Mouse (Mus musculus) limb, embryonic 12.5 days (tissue): ENCODE measurements around the gene Sdhaf1. TPM values are rescaled to one million over a fixed set of nuclear protein-coding genes. Genes with fewer than 3 reads are reported as not detected.

Experiments
- ATAC-seq: fragments of 200-750 bp; cut with Nextera tagmentation; 2 replicates; pipeline ENCODE4 v1.8.0; 2017; ENCODE audit warnings: low read depth, moderate TSS enrichment; ENCODE audit not compliant: insufficient number of reproducible peaks, insufficient read depth, low FRiP score, low TSS enrichment
- H3K27ac ChIP-seq: fragments of 300-500 bp; sonication (generic); 2 replicates; pipeline ENCODE4 v1.5.1; 2016; ENCODE audit warnings: mild to moderate bottlenecking, moderate library complexity
- H3K27me3 ChIP-seq: fragments of 300-500 bp; sonication (generic); 2 replicates; pipeline ENCODE4 v1.6.1; 2016; ENCODE audit warnings: mild to moderate bottlenecking, moderate library complexity
- H3K36me3 ChIP-seq: fragments of 300-500 bp; sonication (generic); 2 replicates; pipeline ENCODE4 v1.6.1; 2016; ENCODE audit warnings: mild to moderate bottlenecking, moderate library complexity
- H3K4me1 ChIP-seq: fragments of 300-500 bp; sonication (generic); replicated peaks from 2 replicates; pipeline ENCODE4 v1.6.1; 2016
- H3K4me2 ChIP-seq: fragments of 300-500 bp; sonication (generic); 2 replicates; pipeline ENCODE4 v1.6.1; 2016; ENCODE audit warnings: mild to moderate bottlenecking, moderate library complexity
- H3K4me3 ChIP-seq: fragments of 300-500 bp; sonication (generic); replicated peaks from 2 replicates; pipeline ENCODE4 v1.5.1; 2016; ENCODE audit warnings: mild to moderate bottlenecking
- H3K9ac ChIP-seq: fragments of 300-500 bp; sonication (generic); replicated peaks from 2 replicates; pipeline ENCODE4 v1.6.1; 2016; ENCODE audit warnings: mild to moderate bottlenecking, moderate library complexity
- H3K9me3 ChIP-seq: fragments of 300-500 bp; sonication (generic); 2 replicates; pipeline ENCODE4 v1.6.1; 2016; ENCODE audit warnings: mild to moderate bottlenecking, moderate library complexity
- WGBS: fragments of 180-500 bp; shearing (Covaris S2); methylation state at CpG from one replicate; pipeline ENCODE4 v1.1.7; 2016; 5-methylcytosine and 5-hydroxymethylcytosine counted together
- polyA plus RNA-seq: library from polyadenylated mRNA; unstranded; fragments of >200 nt; fragmentation: Nextera tagmentation; extraction: Ambion mirVana; gene quantifications from 2 replicates; pipeline ENCODE4 v1.2.1, GENCODE M21; 2016

Sdhaf1 gene
- polyA plus RNA-seq, 1 experiment from 2014 or later, result 20.7 TPM

- no peak for ATAC-seq
- Histone ChIP-seq H3K9me3 (no peaks in the 10 kb centered on the region), H3K9ac (no peak overlapping the region), H3K27me3 (no peaks in the 10 kb centered on the region), H3K4me2 (peak overlapping the region; percentile 91; the same call in 1 of the 2 replicates), H3K36me3 (peaks cover 58% of the 10 kb centered on the region), H3K27ac (no peak overlapping the region), H3K4me1 (peaks cover 34% of the 10 kb centered on the region), H3K4me3 (no peak overlapping the region)
- 88% methylated on average over 12 of the region's 12 CpGs for WGBS
Measured at GRCm38 (mm10) chr7:30310136-30310535, 13.6 kb downstream of the Sdhaf1 start.

GRCm38 (mm10) chr7:30309395-30310129 is 14.1 kb downstream of the Sdhaf1 start:
- no peak for ATAC-seq
- no peaks in the 10 kb centered on the region for H3K27me3 ChIP-seq
- peak overlapping the region; percentile 74 for H3K9ac ChIP-seq
- H3K36me3 ChIP-seq, result peaks cover 60% of the 10 kb centered on the region
- no peak overlapping the region for H3K27ac ChIP-seq
- no peaks in the 10 kb centered on the region for H3K9me3 ChIP-seq
- H3K4me2 ChIP-seq, result peak overlapping the region; percentile 91
- H3K4me3 ChIP-seq, result peak overlapping the region; percentile 69
- H3K4me1 ChIP-seq, result peaks cover 29% of the 10 kb centered on the region
- WGBS, result 63% methylated on average over 15 of the region's 15 CpGs

GRCm38 (mm10) chr7:30308076-30309005 is 15.4 kb downstream of the Sdhaf1 start, which contains the start of gene Alkbh6:
Gene Alkbh6 (plus strand): TSS chr7:30308717.
- peak; percentile 99 for ATAC-seq
- Histone ChIP-seq H3K27me3 (no peaks in the 10 kb centered on the region), H3K4me1 (peaks cover 18% of the 10 kb centered on the region), H3K27ac (peak within 1 kb of the TSS; percentile 72), H3K4me2 (peak within 1 kb of the TSS; percentile 91), H3K9ac (peak within 1 kb of the TSS; percentile 74), H3K4me3 (peak within 1 kb of the TSS; percentile 69), H3K36me3 (peaks cover 61% of the 10 kb centered on the region), H3K9me3 (no peaks in the 10 kb centered on the region)
- 4% methylated on average over 27 of the region's 27 CpGs for WGBS

- Histone ChIP-seq H3K27ac (peak overlapping the region; percentile 29; the same call in 1 of the 2 replicates), H3K9ac (no peak overlapping the region), H3K4me3 (no peak overlapping the region), H3K27me3 (no peaks in the 10 kb centered on the region), H3K4me1 (peaks cover 18% of the 10 kb centered on the region), H3K4me2 (no peak overlapping the region), H3K9me3 (no peaks in the 10 kb centered on the region), H3K36me3 (peaks cover 63% of the 10 kb centered on the region)
- no peak for ATAC-seq
- WGBS, result 93% methylated on average over 16 of the region's 16 CpGs
Measured at GRCm38 (mm10) chr7:30306083-30306779, 17.5 kb downstream of the Sdhaf1 start.

- Histone ChIP-seq H3K4me3 (no peak overlapping the region), H3K4me1 (no peaks in the 10 kb centered on the region), H3K4me2 (no peak overlapping the region), H3K36me3 (peaks cover 89% of the 10 kb centered on the region), H3K27me3 (no peaks in the 10 kb centered on the region), H3K9ac (no peak overlapping the region), H3K9me3 (no peaks in the 10 kb centered on the region), H3K27ac (no peak overlapping the region)
- ATAC-seq, result no peak
- 47% methylated on average over 3 of the region's 3 CpGs for WGBS
Measured at GRCm38 (mm10) chr7:30300914-30301313, 22.8 kb downstream of the Sdhaf1 start.

- no peaks in the 10 kb centered on the region for H3K9me3 ChIP-seq
- no peak overlapping the region for H3K4me2 ChIP-seq
- peaks cover 7% of the 10 kb centered on the region for H3K4me1 ChIP-seq
- no peak overlapping the region for H3K4me3 ChIP-seq
- no peaks in the 10 kb centered on the region for H3K27me3 ChIP-seq
- ATAC-seq, result no peak
- 82% methylated on average over 16 of the region's 16 CpGs for WGBS
- peaks cover 92% of the 10 kb centered on the region for H3K36me3 ChIP-seq
- no peak overlapping the region for H3K9ac ChIP-seq
- no peak overlapping the region for H3K27ac ChIP-seq
Measured at GRCm38 (mm10) chr7:30297266-30297665, 26.4 kb downstream of the Sdhaf1 start.

GRCm38 (mm10) chr7:30296816-30297215 is 26.9 kb downstream of the Sdhaf1 start:
- Histone ChIP-seq H3K27me3 (no peaks in the 10 kb centered on the region), H3K36me3 (peaks cover 88% of the 10 kb centered on the region), H3K4me3 (no peak overlapping the region), H3K4me2 (no peak overlapping the region), H3K9me3 (no peaks in the 10 kb centered on the region), H3K9ac (no peak overlapping the region), H3K4me1 (peaks cover 10% of the 10 kb centered on the region), H3K27ac (no peak overlapping the region)
- ATAC-seq, result no peak
- 92% methylated on average over 15 of the region's 15 CpGs for WGBS

- no peaks in the 10 kb centered on the region for H3K27me3 ChIP-seq
Measured at GRCm38 (mm10) chr7:30295103-30295502, 28.6 kb downstream of the Sdhaf1 start.

GRCm38 (mm10) chr7:30294296-30294695 is 29.4 kb downstream of the Sdhaf1 start:
- WGBS, result 93% methylated on average over 5 of the region's 5 CpGs
- no peak for ATAC-seq
- no peak overlapping the region for H3K4me3 ChIP-seq
- H3K36me3 ChIP-seq, result peaks cover 65% of the 10 kb centered on the region
- H3K27ac ChIP-seq, result no peak overlapping the region
- H3K9me3 ChIP-seq, result no peaks in the 10 kb centered on the region
- no peak overlapping the region for H3K4me2 ChIP-seq
- no peak overlapping the region for H3K9ac ChIP-seq
- no peaks in the 10 kb centered on the region for H3K27me3 ChIP-seq
- H3K4me1 ChIP-seq, result peaks cover 22% of the 10 kb centered on the region

More at GRCm38 (mm10) chr7:30295103-30295502, 28.6 kb downstream of the Sdhaf1 start:
- Histone ChIP-seq H3K36me3 (peaks cover 73% of the 10 kb centered on the region), H3K4me2 (no peak overlapping the region), H3K4me1 (peaks cover 15% of the 10 kb centered on the region), H3K4me3 (no peak overlapping the region), H3K9ac (no peak overlapping the region), H3K9me3 (no peaks in the 10 kb centered on the region), H3K27ac (no peak overlapping the region)
- 74% methylated on average over 10 of the region's 10 CpGs for WGBS
- ATAC-seq, result no peak

GRCm38 (mm10) chr7:30293795-30294194 is 29.9 kb downstream of the Sdhaf1 start:
- no peak for ATAC-seq
- Histone ChIP-seq H3K4me2 (no peak overlapping the region), H3K9ac (no peak overlapping the region), H3K4me1 (peaks cover 26% of the 10 kb centered on the region), H3K36me3 (peaks cover 60% of the 10 kb centered on the region), H3K4me3 (no peak overlapping the region), H3K27me3 (no peaks in the 10 kb centered on the region), H3K9me3 (no peaks in the 10 kb centered on the region), H3K27ac (no peak overlapping the region)
- 88% methylated on average over 13 of the region's 13 CpGs for WGBS
